Mouse (Mus musculus): ENCODE measurements around the gene Ctcfl. TPM values are rescaled to one million over a fixed set of nuclear protein-coding genes. Genes with fewer than 3 reads are reported as not detected.
"Not testable (repeated sequence)": the region's sequence is repeated elsewhere in the genome, so short reads cannot be mapped to it uniquely, and the experiment has no call there.

Ctcfl gene
- polyA plus RNA-seq, 1 experiment from 2014 or later = 0.15 TPM

GRCm38 (mm10) chr2:173106409-173106808 lies 12.9 kb downstream of the Ctcfl start:
- Histone ChIP-seq H3K9me3 (no peaks in the 10 kb centered on the region), H3K4me3 (replicated peaks) (no peak overlapping the region), H3K9ac (replicated peaks) (no peak overlapping the region), H3K4me1 (replicated peaks) (no peaks in the 10 kb centered on the region), H3K4me2 (replicated peaks) (no peak overlapping the region), H3K27ac (no peak overlapping the region), H3K36me3 (no peaks in the 10 kb centered on the region), H3K27me3 (peaks cover 17% of the 10 kb centered on the region)
- ATAC-seq = no peak
- WGBS = 86% methylated on average over 9 of the region's 9 CpGs

DNA sequence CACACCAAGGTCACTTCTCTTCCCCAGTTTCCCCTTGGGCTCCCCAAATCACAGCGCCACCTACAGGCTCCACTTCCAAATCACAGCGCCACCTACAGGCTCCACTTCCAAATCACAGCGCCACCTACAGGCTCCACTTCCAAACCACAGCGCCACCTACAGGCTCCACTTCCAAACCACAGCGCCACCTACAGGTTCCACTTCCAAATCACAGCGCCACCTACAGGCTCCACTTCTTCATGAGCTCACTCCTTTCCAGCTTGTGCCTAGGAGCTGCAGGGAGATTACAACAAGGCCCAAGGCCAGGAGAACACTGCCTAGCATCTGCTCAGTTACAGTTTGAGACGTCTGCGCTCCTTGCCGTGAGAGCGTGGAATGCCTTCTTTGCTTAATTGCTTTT lies 22.0 kb downstream of the Ctcfl start:
- not testable (repeated sequence) for H3K9me3 ChIP-seq; H3K4me2 ChIP-seq (replicated peaks); H3K27ac ChIP-seq; H3K4me3 ChIP-seq (replicated peaks); ATAC-seq; H3K4me1 ChIP-seq (replicated peaks); H3K27me3 ChIP-seq; H3K9ac ChIP-seq (replicated peaks); H3K36me3 ChIP-seq
- WGBS = 88% methylated on average over 10 of the region's 10 CpGs

DNA sequence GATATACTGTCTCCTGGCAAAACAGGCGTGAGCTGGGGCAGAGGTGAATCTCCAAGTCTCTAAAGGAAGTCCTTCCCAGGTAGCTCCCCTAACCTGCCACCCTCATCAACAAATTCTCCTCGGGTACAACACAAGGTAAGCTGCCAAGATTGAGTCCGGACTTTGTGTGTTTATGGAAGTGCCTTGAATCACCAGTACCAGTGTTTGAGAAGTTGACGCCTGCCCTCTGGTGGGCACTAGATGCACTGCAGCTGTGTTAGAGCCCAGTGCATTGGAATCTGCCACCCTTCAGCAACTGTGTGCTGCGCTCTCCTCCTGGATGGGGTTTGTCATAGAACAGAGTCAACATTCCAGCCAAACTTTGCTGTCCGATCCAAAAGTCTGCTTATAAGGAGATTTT lies 29.9 kb downstream of the Ctcfl start:
- no peak overlapping the region for H3K4me2 ChIP-seq (replicated peaks)
- no peaks in the 10 kb centered on the region for H3K36me3 ChIP-seq
- H3K27ac ChIP-seq = no peak overlapping the region
- H3K27me3 ChIP-seq = no peaks in the 10 kb centered on the region
- 19% methylated on average over 6 of the region's 6 CpGs for WGBS
- no peak overlapping the region for H3K9ac ChIP-seq (replicated peaks)
- no peak overlapping the region for H3K4me3 ChIP-seq (replicated peaks)
- H3K9me3 ChIP-seq = no peaks in the 10 kb centered on the region
- H3K4me1 ChIP-seq (replicated peaks) = no peaks in the 10 kb centered on the region
- ATAC-seq = 0 out of 2 replicates have a peak, but pooled peaks have one; percentile 74

DNA sequence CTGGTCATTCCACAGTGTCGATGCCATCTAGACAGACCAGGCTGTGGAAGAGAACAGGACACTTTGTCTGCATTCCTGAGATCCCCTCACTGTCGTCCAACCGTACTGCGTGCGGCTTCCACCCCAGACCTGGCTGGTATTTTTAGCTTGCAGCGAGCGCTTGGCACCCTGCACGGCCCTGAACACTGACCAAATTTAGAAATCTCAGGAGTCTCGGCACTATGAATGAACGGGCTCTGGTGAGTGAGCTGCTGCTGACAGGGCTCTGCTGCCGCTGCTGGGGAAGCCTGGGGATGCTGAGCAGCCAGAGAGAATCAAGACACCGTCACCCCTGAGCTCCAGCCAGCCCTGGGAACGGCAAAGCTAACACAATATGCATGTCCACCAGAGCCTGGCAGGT lies 31.9 kb downstream of the Ctcfl start:
- no peak overlapping the region for H3K27ac ChIP-seq
- no peaks in the 10 kb centered on the region for H3K4me1 ChIP-seq (replicated peaks)
- no peak overlapping the region for H3K4me2 ChIP-seq (replicated peaks)
- no peaks in the 10 kb centered on the region for H3K9me3 ChIP-seq
- no peak overlapping the region for H3K4me3 ChIP-seq (replicated peaks)
- no peak for ATAC-seq
- no peaks in the 10 kb centered on the region for H3K36me3 ChIP-seq
- no peak overlapping the region for H3K9ac ChIP-seq (replicated peaks)
- WGBS = 68% methylated on average over 13 of the region's 13 CpGs
- H3K27me3 ChIP-seq = no peaks in the 10 kb centered on the region

DNA sequence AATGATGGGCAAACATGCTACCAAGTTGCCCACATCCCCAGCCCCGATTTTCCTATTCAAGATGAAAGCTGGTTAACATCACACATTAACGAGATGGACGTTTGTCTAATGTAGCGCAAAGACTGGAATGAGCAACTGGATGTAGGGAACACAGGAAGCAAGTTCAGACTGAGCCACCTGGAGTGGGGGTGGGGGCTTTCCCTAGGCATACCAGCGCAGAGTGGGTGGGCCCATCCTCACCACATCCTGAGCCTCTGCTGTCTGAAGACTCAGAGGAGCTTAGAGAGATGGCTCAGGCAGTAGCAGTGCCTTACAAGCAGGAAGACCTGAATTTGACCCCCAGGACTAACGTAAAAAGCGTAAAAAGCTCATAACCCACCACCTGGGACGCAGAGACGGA lies 33.6 kb downstream of the Ctcfl start:
- ATAC-seq = no peak
- H3K4me2 ChIP-seq (replicated peaks) = no peak overlapping the region
- no peak overlapping the region for H3K4me3 ChIP-seq (replicated peaks)
- 85% methylated on average over 9 of the region's 9 CpGs for WGBS
- H3K36me3 ChIP-seq = no peaks in the 10 kb centered on the region
- H3K9ac ChIP-seq (replicated peaks) = no peak overlapping the region
- no peaks in the 10 kb centered on the region for H3K27me3 ChIP-seq
- H3K4me1 ChIP-seq (replicated peaks) = no peaks in the 10 kb centered on the region
- H3K27ac ChIP-seq = no peak overlapping the region
- no peaks in the 10 kb centered on the region for H3K9me3 ChIP-seq

GRCm38 (mm10) chr2:173084871-173085270 lies 34.5 kb downstream of the Ctcfl start:
- H3K9me3 ChIP-seq = no peaks in the 10 kb centered on the region
- H3K27ac ChIP-seq = no peak overlapping the region
- no peak overlapping the region for H3K4me2 ChIP-seq (replicated peaks)
- no peak for ATAC-seq
- H3K4me1 ChIP-seq (replicated peaks) = no peaks in the 10 kb centered on the region
- H3K4me3 ChIP-seq (replicated peaks) = no peak overlapping the region
- no peaks in the 10 kb centered on the region for H3K36me3 ChIP-seq
- H3K9ac ChIP-seq (replicated peaks) = no peak overlapping the region
- WGBS = 95% methylated on average over 11 of the region's 11 CpGs
- H3K27me3 ChIP-seq = 0 out of 2 replicates have a peak, but pooled peaks cover 6% of the 10 kb centered on the region

- Histone ChIP-seq H3K27me3 (0 out of 2 replicates have a peak, but pooled peaks cover 6% of the 10 kb centered on the region), H3K9me3 (no peaks in the 10 kb centered on the region), H3K4me1 (replicated peaks) (no peaks in the 10 kb centered on the region), H3K9ac (replicated peaks) (no peak overlapping the region), H3K4me2 (replicated peaks) (no peak overlapping the region), H3K4me3 (replicated peaks) (no peak overlapping the region), H3K36me3 (no peaks in the 10 kb centered on the region), H3K27ac (no peak overlapping the region)
- ATAC-seq = no peak
- 20% methylated on average over 13 of the region's 13 CpGs for WGBS
Measured at GRCm38 (mm10) chr2:173083712-173084475, 35.4 kb downstream of the Ctcfl start.

GRCm38 (mm10) chr2:173083106-173083505 lies 36.2 kb downstream of the Ctcfl start:
- ATAC-seq = no peak
- no peak overlapping the region for H3K4me3 ChIP-seq (replicated peaks)
- H3K27ac ChIP-seq = no peak overlapping the region
- no peak overlapping the region for H3K4me2 ChIP-seq (replicated peaks)
- H3K27me3 ChIP-seq = 0 out of 2 replicates have a peak, but pooled peaks cover 6% of the 10 kb centered on the region
- WGBS = 85% methylated on average over 9 of the region's 9 CpGs
- H3K4me1 ChIP-seq (replicated peaks) = no peaks in the 10 kb centered on the region
- no peaks in the 10 kb centered on the region for H3K9me3 ChIP-seq
- no peak overlapping the region for H3K9ac ChIP-seq (replicated peaks)
- no peaks in the 10 kb centered on the region for H3K36me3 ChIP-seq

DNA sequence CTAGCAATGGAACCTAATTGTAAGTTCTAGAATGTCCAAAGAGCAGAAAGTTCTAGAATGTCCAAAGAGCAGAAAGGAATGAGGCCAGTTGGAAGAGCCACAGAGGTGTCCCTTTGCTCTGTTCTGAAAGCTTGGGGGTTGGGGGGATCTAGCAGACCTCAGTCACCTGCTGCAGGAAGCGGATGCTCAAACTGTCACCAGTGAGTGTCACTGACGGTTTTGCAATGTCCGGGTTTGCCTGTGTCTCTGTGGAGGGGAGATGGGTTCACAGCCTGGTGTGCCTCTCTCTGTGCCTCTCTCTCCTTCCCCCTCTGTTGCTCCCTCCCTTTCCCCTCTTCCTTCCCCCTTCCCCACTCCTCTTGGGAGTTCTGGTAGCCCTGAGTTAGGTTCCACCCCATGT lies 36.6 kb downstream of the Ctcfl start:
- Histone ChIP-seq H3K4me3 (replicated peaks) (no peak overlapping the region), H3K9ac (replicated peaks) (no peak overlapping the region), H3K9me3 (no peaks in the 10 kb centered on the region), H3K27me3 (0 out of 2 replicates have a peak, but pooled peaks cover 6% of the 10 kb centered on the region), H3K4me1 (replicated peaks) (no peaks in the 10 kb centered on the region), H3K36me3 (no peaks in the 10 kb centered on the region), H3K4me2 (replicated peaks) (no peak overlapping the region), H3K27ac (no peak overlapping the region)
- no peak for ATAC-seq
- WGBS = 94% methylated on average over 3 of the region's 3 CpGs

DNA sequence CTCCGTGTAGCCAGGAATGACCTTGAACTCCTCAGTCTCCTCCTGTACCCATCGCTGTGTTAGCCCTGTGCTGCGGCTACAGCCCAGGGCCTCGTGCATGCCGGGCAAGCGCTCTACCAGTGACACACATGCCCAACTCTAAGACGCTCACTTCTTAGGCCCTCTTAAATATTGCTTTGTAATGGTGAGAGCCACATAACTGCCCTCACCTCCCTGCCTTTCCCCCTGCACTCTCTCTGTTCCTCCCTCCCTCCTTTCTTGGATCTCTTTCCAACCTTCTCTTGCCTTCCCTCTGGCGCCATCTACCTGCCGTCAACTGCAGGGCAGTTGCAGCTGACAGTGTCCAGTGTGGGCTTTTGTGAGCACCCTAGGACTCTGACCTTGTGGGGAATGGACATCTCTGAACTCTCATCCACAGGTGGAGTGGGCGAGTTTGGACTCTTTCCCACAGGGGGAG lies 38.5 kb downstream of the Ctcfl start:
- peak; percentile 84 for ATAC-seq
- Histone ChIP-seq H3K9ac (replicated peaks) (no peak overlapping the region), H3K4me1 (replicated peaks) (no peaks in the 10 kb centered on the region), H3K4me3 (replicated peaks) (no peak overlapping the region), H3K27ac (no peak overlapping the region), H3K27me3 (0 out of 2 replicates have a peak, but pooled peaks cover 6% of the 10 kb centered on the region), H3K9me3 (no peaks in the 10 kb centered on the region), H3K4me2 (replicated peaks) (no peak overlapping the region), H3K36me3 (no peaks in the 10 kb centered on the region)
- WGBS = 39% methylated on average over 10 of the region's 10 CpGs

GRCm38 (mm10) chr2:173079766-173080549 lies 39.4 kb downstream of the Ctcfl start:
- Histone ChIP-seq H3K4me1 (replicated peaks) (no peaks in the 10 kb centered on the region), H3K4me2 (replicated peaks) (no peak overlapping the region), H3K9me3 (no peaks in the 10 kb centered on the region), H3K9ac (replicated peaks) (no peak overlapping the region), H3K27me3 (0 out of 2 replicates have a peak, but pooled peaks cover 6% of the 10 kb centered on the region), H3K36me3 (no peaks in the 10 kb centered on the region), H3K27ac (no peak overlapping the region), H3K4me3 (replicated peaks) (no peak overlapping the region)
- ATAC-seq = no peak
- 62% methylated on average over 10 of the region's 10 CpGs for WGBS

DNA sequence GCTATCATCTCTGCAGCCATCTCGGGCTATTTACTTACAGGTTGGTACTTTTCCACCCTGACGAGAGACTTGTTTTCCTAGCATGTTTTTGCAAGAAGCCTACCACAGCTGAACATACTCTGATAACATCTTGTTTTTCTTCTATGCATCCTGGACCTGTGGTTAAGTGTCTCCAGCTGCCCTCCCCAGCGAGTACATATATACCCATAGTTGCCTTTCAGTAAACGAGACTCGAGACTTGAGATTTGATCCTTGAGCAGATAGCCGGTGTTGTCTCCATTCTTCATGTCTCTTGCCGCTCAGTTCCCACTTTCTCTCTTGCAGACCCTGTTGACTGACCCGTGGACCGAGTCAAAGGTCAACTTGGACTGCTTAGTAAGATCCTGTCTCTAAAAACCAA lies 42.4 kb downstream of the Ctcfl start:
- Histone ChIP-seq H3K4me1 (replicated peaks) (no peaks in the 10 kb centered on the region), H3K4me2 (replicated peaks) (no peak overlapping the region), H3K27ac (no peak overlapping the region), H3K27me3 (0 out of 2 replicates have a peak, but pooled peaks cover 6% of the 10 kb centered on the region), H3K36me3 (no peaks in the 10 kb centered on the region), H3K9ac (replicated peaks) (no peak overlapping the region), H3K4me3 (replicated peaks) (no peak overlapping the region), H3K9me3 (peaks cover 3% of the 10 kb centered on the region)
- no peak for ATAC-seq
- WGBS = 89% methylated on average over 9 of the region's 9 CpGs

All from midbrain, embryonic 13.5 days (tissue).